Mouse (Mus musculus) spleen, postnatal 10 days (tissue): ENCODE results near the gene Ttc19.

Source experiments
- DNase-seq, 2 experiments: peaks; one replicate each; pipeline ENCODE4 v3.0.0; 2021 to 2022; ENCODE audit warnings: low spot score in 2 of 2

The Ttc19 gene

GRCm38 (mm10) chr11:62280675-62281600 lies at the start of gene Ttc19, which contains the start of gene Zswim7:
Gene Ttc19, plus strand, starts transcription at chr11:62281473.
Gene Zswim7, minus strand, starts transcription at chr11:62281375.
- DNase-seq: peak; percentile 93 to 94

- DNase-seq: no peak
Observed at GRCm38 (mm10) chr11:62240631-62241261, 40.5 kb upstream of the Ttc19 start.

GRCm38 (mm10) chr11:62243871-62244270 lies 37.4 kb upstream of the Ttc19 start:
- DNase-seq: no peak

- DNase-seq: no peak
Observed at GRCm38 (mm10) chr11:62244471-62244870, 36.8 kb upstream of the Ttc19 start.

- no peak for DNase-seq
Observed at GRCm38 (mm10) chr11:62247759-62248400, 33.4 kb upstream of the Ttc19 start.

- DNase-seq: peak; percentile 35 to 70
Observed at GRCm38 (mm10) chr11:62248401-62249244, 32.6 kb upstream of the Ttc19 start, which contains the start of gene Adora2b. Gene Adora2b, plus strand, starts transcription at chr11:62248984.

GRCm38 (mm10) chr11:62249266-62250037 lies 31.8 kb upstream of the Ttc19 start:
- DNase-seq: peak; percentile 19 to 25

- DNase-seq: peak in 1 of 2 experiments; percentile 21
Observed at GRCm38 (mm10) chr11:62251047-62251446, 30.2 kb upstream of the Ttc19 start.

GRCm38 (mm10) chr11:62253380-62253779 lies 27.9 kb upstream of the Ttc19 start:
- DNase-seq: no peak

GRCm38 (mm10) chr11:62259214-62259613 lies 22.1 kb upstream of the Ttc19 start:
- DNase-seq: no peak

- DNase-seq: no peak
Observed at GRCm38 (mm10) chr11:62263599-62263998, 17.7 kb upstream of the Ttc19 start.

GRCm38 (mm10) chr11:62264018-62264417 lies 17.3 kb upstream of the Ttc19 start:
- DNase-seq: no peak

- no peak for DNase-seq
Observed at GRCm38 (mm10) chr11:62265642-62266041, 15.6 kb upstream of the Ttc19 start.

GRCm38 (mm10) chr11:62266466-62267214 lies 14.6 kb upstream of the Ttc19 start:
- no peak for DNase-seq

GRCm38 (mm10) chr11:62268381-62268780 lies 12.9 kb upstream of the Ttc19 start:
- no peak for DNase-seq

GRCm38 (mm10) chr11:62269097-62269496 lies 12.2 kb upstream of the Ttc19 start:
- DNase-seq: no peak

- no peak for DNase-seq
Observed at GRCm38 (mm10) chr11:62270851-62271250, 10.4 kb upstream of the Ttc19 start.

GRCm38 (mm10) chr11:62277086-62277485 lies 4.2 kb upstream of the Ttc19 start:
- DNase-seq: no peak

GRCm38 (mm10) chr11:62278027-62278426 lies 3.2 kb upstream of the Ttc19 start:
- DNase-seq: peak; percentile 72 to 87

- DNase-seq: no peak
Observed at GRCm38 (mm10) chr11:62281601-62281997, 326 bp downstream of the Ttc19 start.
